Mouse (Mus musculus): ENCODE measurements around the gene Iqcc.

Iqcc gene

DNA sequence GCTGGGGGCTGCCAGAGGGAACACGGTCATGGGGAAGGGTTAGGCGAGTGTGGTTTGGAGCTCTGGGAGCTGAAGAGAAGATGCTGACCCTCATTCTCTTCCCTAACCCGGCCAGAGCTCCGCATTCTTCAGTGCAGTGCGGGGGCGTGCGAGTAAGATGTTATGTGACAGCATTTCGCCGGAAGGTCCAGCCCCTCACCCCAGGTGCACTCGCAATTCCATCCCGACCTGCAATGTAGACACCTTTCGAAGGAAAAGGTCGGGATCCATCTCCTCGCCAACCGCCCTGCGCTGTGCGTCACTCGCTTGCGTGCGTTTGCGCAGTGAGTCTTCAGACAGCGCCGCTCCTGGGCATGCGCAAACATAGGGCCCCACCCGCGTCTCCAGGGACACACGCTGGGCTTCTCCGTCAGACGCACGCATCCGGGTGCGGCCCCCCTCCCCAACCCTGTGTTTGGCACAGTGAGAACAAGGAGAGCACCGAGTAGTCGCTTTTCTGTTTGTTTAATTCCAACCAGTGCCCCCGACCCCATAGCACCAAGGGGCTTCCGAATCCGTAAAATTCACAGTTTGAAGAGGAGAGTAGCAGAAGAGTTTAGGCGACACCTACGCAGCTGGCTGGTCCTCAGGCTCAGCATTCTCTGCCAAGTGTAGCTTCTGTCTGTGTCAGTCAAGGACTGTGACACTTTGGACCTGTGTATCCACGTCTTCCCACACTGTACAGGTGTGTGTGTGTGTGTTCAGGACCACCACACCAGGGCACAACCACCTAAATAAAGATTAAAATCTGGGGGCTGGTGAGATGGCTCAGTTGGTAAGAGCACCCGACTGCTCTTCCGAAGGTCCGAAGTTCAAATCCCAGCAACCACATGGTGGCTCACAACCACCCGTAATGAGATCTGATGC, at the start of gene Iqcc:
Iqcc (minus strand) TSS at position 314 of the 906 bp plus-strand sequence.
- peak; percentile 92 for DNase-seq (ENCODE audit: low spot score)

- DNase-seq (ENCODE audit: low spot score) = no peak
Observed at GRCm38 (mm10) chr4:129662255-129662813, 43.4 kb upstream of the Iqcc start.

GRCm38 (mm10) chr4:129661584-129661983, 42.7 kb upstream of the Iqcc start:
- DNase-seq (ENCODE audit: low spot score) = no peak

DNA sequence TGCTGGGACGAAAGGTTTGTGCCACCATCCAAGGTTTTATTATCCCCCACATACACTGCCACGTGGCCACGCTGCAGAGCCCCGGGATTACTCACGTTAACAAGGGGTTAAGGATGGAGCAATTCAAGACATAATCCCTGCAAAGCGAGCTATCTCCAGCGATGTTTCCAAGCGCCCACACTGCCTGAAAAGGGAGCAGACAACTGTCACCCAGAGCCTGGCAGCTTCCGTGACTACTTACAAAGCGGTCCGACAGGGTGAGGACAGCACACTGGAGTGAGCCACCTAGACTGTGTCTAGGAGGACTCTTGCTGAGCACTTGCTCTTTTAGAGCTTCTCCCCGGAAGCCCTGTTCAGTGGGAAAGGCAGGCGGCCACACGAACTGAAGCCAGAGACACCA, 35.9 kb upstream of the Iqcc start:
- no peak for DNase-seq (ENCODE audit: low spot score)

DNA sequence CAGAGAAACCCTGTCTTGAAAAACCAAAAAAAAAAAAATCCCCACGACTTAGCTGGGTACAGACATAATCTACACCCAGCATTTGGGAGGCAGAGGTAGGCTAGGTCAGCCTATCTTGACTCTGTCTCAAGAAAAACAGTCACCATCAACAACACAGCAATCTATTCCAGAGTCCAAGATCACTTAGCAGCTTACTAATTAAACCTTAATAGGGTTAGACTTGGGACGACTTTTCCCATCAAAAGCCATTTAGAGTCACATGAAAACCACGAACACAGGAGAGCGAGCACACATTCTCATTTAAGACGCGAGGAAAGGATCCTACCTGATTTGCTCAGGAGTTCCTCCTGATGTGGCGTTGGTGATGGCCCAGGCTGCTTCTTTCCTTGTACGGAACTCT, 31.5 kb upstream of the Iqcc start:
- DNase-seq (ENCODE audit: low spot score) = no peak

GRCm38 (mm10) chr4:129648656-129649055, 29.8 kb upstream of the Iqcc start:
- no peak for DNase-seq (ENCODE audit: low spot score)

GRCm38 (mm10) chr4:129645204-129645603, 26.3 kb upstream of the Iqcc start:
- no peak for DNase-seq (ENCODE audit: low spot score)

DNA sequence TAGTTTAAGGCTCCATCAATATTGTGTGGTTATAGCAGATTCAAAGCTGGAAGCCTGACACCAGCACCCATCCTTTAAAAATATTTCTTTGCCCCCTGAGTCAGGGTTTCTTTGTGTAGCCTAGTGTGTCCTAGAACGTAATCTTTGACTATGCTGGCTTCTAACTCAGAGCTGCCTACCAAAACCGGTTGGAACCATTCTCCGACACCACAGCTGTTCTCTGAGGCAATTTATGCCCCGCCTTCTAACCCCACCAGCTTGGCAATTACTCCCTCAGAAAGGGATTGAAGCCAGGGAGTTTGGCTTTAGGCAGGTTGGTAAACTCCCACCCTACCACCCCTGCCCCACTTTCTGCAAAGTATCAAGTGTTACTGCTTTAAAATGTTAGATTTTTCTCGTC, 22.9 kb upstream of the Iqcc start:
- DNase-seq (ENCODE audit: low spot score) = no peak

DNA sequence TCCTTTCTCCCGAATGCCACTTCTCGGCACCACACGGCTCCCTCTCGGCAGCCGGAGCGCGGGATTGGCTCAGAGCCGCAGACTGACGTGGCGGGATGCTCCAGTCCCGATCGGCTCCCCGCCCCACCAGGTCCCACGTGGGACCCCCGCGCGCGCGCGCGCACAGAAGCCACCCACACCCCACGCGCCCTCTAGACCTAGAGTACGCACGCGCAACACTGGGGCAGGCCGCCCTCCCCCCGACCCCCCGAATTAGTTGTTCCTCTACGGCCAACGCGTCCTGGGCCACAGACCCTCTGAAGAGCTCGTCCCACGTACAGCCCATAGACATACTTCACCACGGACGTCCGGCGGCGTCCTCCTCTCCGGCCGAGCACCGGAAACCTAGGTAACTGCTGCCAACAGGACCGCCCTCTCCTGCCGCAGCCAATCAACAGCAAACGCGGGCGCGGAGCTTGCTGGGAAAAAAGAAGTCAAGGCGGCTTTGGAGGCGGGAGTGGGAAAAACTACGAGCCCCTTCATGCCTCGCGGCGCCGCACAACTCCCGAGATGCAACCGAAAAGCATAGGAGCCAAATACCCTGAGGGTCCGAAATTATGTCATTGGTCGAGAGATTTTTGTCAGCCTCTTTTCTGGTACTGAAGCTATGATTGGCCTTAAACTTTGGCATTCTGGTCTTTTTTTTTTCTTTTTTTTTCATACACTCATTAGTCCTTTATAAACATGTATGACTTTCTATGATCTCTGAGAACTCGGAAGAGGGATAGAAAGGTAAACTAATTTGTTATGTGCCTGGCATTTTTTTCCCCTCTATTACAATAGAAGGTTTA, 22.0 kb upstream of the Iqcc start, which contains the start of gene Txlna:
Txlna (minus strand) TSS at position 428 of the 830 bp plus-strand sequence.
- DNase-seq (ENCODE audit: low spot score) = peak; percentile 94

DNA sequence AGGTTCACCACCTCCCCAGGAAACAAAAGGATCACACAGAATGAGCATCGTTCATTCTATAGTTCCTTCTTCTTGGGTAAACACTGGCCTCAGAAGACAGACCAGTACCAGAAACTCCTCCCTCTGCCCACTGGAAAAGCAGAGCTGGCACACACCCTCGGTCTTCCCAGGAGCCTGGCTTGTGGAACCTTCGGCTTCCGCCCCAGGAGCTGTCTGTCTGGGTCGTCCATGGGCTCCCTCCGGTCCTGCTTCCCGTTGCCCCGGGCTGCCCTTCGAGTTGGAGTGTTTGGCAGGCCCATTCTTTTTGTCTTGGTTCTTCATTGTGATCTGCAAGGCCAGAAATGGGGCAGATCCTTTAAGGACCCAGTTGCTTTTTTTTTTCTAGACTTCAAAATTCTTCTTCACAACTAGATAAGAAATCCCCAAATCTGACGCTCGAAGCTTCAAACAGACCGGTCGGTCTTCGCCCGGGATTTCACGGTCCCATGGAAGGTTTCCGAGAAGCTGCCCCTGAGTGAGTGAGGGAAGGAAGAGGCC, 21.3 kb upstream of the Iqcc start:
- DNase-seq (ENCODE audit: low spot score) = no peak

- DNase-seq (ENCODE audit: low spot score) = no peak
Observed at GRCm38 (mm10) chr4:129639221-129639620, 20.3 kb upstream of the Iqcc start.

- DNase-seq (ENCODE audit: low spot score) = no peak
Observed at GRCm38 (mm10) chr4:129633852-129634251, 15.0 kb upstream of the Iqcc start.

- no peak for DNase-seq (ENCODE audit: low spot score)
Observed at GRCm38 (mm10) chr4:129631867-129632266, 13.0 kb upstream of the Iqcc start.

DNA sequence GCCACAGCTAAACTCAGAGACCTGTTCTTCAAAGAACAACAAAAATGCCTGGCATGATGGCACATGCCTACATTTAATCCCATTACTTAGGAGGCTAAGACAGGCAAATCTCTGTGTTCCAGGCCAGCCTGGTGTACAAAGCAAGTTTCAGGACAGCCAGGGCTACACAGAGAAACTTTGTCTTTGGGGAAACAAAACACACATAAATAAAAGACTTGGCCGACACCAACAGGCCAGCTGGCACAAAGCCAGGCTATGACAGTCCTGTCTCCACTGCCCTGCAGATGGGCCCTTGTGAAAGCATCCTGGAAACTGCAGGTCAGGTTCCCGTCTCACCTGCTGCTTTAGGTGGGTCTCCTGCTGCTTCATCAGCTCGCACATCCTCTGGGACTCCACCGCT, 12.0 kb upstream of the Iqcc start:
- DNase-seq (ENCODE audit: low spot score) = no peak

GRCm38 (mm10) chr4:129626035-129626434, 7.1 kb upstream of the Iqcc start:
- DNase-seq (ENCODE audit: low spot score) = no peak

DNA sequence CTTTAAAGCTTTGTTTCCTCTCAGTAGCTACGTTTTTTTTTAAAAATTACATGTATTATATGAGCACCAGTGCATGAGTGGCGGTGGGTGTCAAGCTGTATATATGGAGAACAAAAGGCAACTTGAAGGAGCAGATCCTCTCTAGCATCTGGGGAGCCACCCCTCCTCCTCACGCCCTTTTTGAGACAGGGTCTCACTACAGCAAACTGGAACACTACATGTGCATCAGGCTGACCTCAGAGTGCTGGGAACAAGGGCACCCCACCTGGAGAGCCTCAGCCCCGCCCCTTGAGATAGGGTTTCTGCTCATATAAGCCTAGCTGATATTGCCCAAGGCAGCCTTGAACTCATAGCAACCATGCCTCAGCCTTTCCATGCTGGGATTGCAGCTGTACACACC, 6.6 kb upstream of the Iqcc start:
- DNase-seq (ENCODE audit: low spot score) = no peak

DNA sequence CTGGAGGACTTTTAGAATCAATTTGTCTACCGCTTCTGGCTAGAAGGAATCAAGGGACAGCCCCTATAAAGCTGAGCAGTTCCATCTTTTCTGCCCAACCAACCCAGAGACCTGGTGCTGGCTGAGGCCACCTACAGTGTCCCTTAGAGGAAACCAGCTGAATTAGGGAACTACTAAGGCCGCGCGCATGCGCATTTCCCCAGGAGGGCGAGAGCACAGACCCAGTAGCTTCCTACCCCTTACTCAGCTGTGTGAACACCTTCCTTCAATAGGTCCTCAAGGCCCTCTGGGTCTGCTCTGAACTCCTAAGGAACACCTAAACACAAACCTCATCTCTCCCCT, 6.1 kb upstream of the Iqcc start:
- no peak for DNase-seq (ENCODE audit: low spot score)

- peak; percentile 72 for DNase-seq (ENCODE audit: low spot score)
Observed at GRCm38 (mm10) chr4:129624281-129625028, 5.6 kb upstream of the Iqcc start.

GRCm38 (mm10) chr4:129623681-129624091, 4.8 kb upstream of the Iqcc start, which contains the start of gene Ccdc28b:
Gene Ccdc28b, minus strand, starts transcription at chr4:129623947.
- no peak for DNase-seq (ENCODE audit: low spot score)

DNA sequence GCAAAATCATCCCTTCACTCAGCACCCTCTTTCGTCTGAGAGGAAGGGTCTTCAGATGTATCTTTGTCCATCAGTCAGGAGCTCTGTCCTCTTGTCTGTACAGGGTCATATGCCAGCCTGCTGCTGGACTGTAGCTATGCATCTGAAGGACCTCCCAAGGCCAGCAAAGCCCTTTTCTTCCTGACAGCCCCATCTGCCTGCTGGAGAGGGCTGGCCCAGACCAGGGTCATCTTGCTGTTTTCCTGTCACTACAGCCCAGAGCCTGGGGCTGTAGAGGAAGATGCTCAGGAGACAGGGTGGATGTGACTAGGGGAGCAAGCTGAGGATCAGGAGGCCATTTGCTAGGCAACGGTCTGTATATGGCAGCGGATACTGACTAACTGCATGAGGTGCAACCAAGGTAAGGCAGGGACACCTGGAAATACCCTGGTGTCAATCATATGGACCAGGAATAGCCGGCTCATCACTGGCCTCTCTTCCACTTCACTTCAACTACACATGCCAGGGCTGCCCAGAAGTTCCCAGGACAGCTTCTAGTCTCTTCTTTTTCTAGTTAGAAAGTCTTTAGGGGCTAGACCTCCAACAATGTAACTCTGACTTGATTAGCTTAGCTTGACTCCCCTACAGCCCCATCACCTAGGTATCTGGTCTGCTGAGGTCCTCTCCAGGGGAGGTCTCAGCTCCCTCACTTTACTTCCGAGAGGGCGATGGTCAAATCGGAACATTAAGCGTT, 4.1 kb upstream of the Iqcc start:
- DNase-seq (ENCODE audit: low spot score) = no peak

Data from layer of hippocampus, adult 9-10 months (tissue).